Mouse (Mus musculus): ENCODE measurements around the gene Nectin3.

- TF ChIP-seq EP300 (IDR thresholded peaks at IDR 0.05) (no peak), CTCF (IDR thresholded peaks at IDR 0.05) (no peak)
Observed at GRCm38 (mm10) chr16:46362022-46362421, 136.3 kb downstream of the Nectin3 start.
